In the genomic region with DNA sequence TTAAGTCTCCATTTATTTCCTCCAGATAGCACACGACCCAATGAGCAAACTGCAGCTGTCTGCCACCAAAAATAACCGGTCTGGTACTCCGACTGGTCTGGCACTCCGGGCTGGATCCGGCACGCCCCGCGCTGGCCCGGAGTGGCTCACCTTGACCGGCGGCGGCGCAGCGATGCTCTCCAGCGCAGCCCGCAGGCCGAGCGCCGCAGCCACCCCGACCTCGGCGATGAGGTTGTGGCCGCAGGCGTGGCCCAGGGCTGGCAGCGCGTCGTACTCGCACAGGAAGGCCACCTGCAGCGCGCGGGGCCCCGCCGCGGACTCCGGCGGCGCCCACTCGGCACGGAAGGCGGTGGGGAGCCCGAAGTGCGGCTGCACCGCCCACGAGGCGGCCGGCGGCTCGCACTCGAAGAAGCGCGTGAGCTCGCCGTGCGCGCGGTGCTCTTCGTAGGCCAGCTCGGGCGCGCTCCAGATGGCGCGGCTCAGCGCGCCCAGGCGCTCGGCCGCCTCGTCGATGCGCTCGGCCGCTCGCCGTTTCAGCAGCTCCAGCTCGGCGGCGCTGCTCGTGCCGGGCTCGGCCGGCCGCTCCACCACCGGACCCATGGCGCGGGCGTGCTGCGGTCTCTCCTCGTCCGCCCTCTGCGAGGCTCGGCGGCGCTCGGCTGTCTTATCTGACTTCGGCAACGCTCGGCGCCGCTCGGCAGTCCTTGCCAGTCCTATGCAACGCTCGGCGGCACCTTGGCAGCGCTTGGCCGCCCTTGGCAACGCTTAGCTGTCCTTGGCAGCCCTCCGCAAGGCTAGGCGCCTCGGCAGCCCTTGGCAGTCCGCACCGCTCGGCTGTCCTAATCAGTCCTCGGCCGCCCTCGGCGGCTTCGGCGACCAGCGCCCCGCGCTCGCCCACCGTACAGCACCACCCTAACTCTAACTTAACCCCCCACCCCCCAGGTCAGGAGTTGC, we compare ENCODE assay signal across 8 mouse cellular contexts. TPM values are rescaled to one million over a fixed set of nuclear protein-coding genes. Genes with fewer than 3 reads are reported as not detected.
DNase-seq lines count a peak whose midpoint lies in the region; ATAC-seq and TF ChIP-seq lines count a peak whose summit lies in the region.

No protein-coding gene starts in this region.

- WGBS in forebrain, embryonic 11.5 days = under 1% methylated on average over 112 of the region's 123 CpGs
- WGBS in heart, embryonic 15.5 days = under 1% methylated on average over 115 of the region's 123 CpGs
- WGBS in liver, embryonic 12.5 days (ENCODE audit: insufficient replicate concordance) = 2% methylated on average over 98 of the region's 123 CpGs
- whole genome bisulfite sequencing in stomach, embryonic 15.5 days = under 1% methylated on average over 119 of the region's 123 CpGs

- peak overlapping the region; percentile 96 for H3K4me2 ChIP-seq in forebrain, embryonic 11.5 days (ENCODE audit: low read depth, low read length, severe bottlenecking)
- peak overlapping the region; percentile 94 for H3K4me2 ChIP-seq in heart, embryonic 15.5 days
- peak overlapping the region; percentile 84 for H3K4me2 ChIP-seq in liver, embryonic 12.5 days
- peak overlapping the region; percentile 93 for H3K4me2 ChIP-seq in stomach, embryonic 15.5 days

- no peak for TF ChIP-seq CTCF in C2C12 (IDR thresholded peaks at IDR 0.05; ENCODE audit: control insufficient read depth, insufficient read depth, insufficient read length)

- H3K4me1 ChIP-seq in forebrain, embryonic 11.5 days (replicated peaks; ENCODE audit: control insufficient read depth, insufficient read depth, low read length) = no peaks in the 10 kb centered on the region; the same call in 1 of the 2 replicates
- H3K4me1 ChIP-seq in heart, embryonic 15.5 days (replicated peaks) = peaks cover 9% of the 10 kb centered on the region
- H3K4me1 ChIP-seq in liver, embryonic 12.5 days = 0 out of 2 replicates have a peak, but pooled peaks cover 10% of the 10 kb centered on the region
- H3K4me1 ChIP-seq in stomach, embryonic 15.5 days = 0 out of 2 replicates have a peak, but pooled peaks cover 4% of the 10 kb centered on the region

- H3K79me3 ChIP-seq in C2C12 (ENCODE audit: low read depth) = no peaks in the 10 kb centered on the region

- peak; percentile 96 for ATAC-seq in cerebellum, adult (ENCODE audit: insufficient number of reproducible peaks, low FRiP score, low TSS enrichment)
- peak; percentile 89 for ATAC-seq in forebrain, embryonic 11.5 days (replicated peaks; ENCODE audit: low FRiP score)
- ATAC-seq in heart, embryonic 15.5 days (replicated peaks; ENCODE audit: insufficient number of reproducible peaks, insufficient read depth, low FRiP score, low read depth) = peak; percentile 88
- peak; percentile 75 for ATAC-seq in liver, embryonic 12.5 days
- ATAC-seq in stomach, embryonic 15.5 days (ENCODE audit: insufficient read depth, low FRiP score, low read depth) = peak; percentile 88

- peak; percentile 88 for DNase-seq in forebrain, embryonic 11.5 days (ENCODE audit: low spot score)
- DNase-seq in kidney, postnatal 14 days = peak; percentile 91
- DNase-seq in neural tube, embryonic 10.5 days (ENCODE audit: extremely low spot score, low spot score) = peak; percentile 82

- H3K4me3 ChIP-seq in C2C12 (ENCODE audit: insufficient read depth, poor library complexity, severe bottlenecking) = no peak overlapping the region
- H3K4me3 ChIP-seq in forebrain, embryonic 11.5 days (ENCODE audit: low read depth, low read length) = peak overlapping the region; percentile 62
- H3K4me3 ChIP-seq in heart, embryonic 15.5 days = peak overlapping the region; percentile 77
- peak overlapping the region; percentile 58 for H3K4me3 ChIP-seq in liver, embryonic 12.5 days
- H3K4me3 ChIP-seq in stomach, embryonic 15.5 days (replicated peaks) = peak overlapping the region; percentile 70

- H3K27me3 ChIP-seq in C2C12 (ENCODE audit: control insufficient read depth, insufficient read depth, insufficient read length) = peaks cover 25% of the 10 kb centered on the region
- no peaks in the 10 kb centered on the region for H3K27me3 ChIP-seq in forebrain, embryonic 11.5 days (ENCODE audit: control insufficient read depth, insufficient read depth, low read length)
- H3K27me3 ChIP-seq in heart, embryonic 15.5 days = 0 out of 2 replicates have a peak, but pooled peaks cover 2% of the 10 kb centered on the region
- peaks cover 44% of the 10 kb centered on the region for H3K27me3 ChIP-seq in liver, embryonic 12.5 days (replicated peaks)
- no peaks in the 10 kb centered on the region for H3K27me3 ChIP-seq in stomach, embryonic 15.5 days (replicated peaks)

- H3K36me3 ChIP-seq in C2C12 (ENCODE audit: control insufficient read depth, insufficient read depth) = no peaks in the 10 kb centered on the region
- H3K36me3 ChIP-seq in forebrain, embryonic 11.5 days (ENCODE audit: control insufficient read depth, insufficient read depth, low read length) = no peaks in the 10 kb centered on the region
- no peaks in the 10 kb centered on the region for H3K36me3 ChIP-seq in heart, embryonic 15.5 days
- H3K36me3 ChIP-seq in liver, embryonic 12.5 days = no peaks in the 10 kb centered on the region
- no peaks in the 10 kb centered on the region for H3K36me3 ChIP-seq in stomach, embryonic 15.5 days

- no peaks in the 10 kb centered on the region for H3K79me2 ChIP-seq in C2C12 (ENCODE audit: control insufficient read depth, insufficient read depth)

- peak overlapping the region; percentile 3 for H3ac ChIP-seq in C2C12 (ENCODE audit: control insufficient read depth, insufficient read length, low read depth)

- peak overlapping the region; percentile 75 for H3K9ac ChIP-seq in forebrain, embryonic 11.5 days (ENCODE audit: low read length)
- H3K9ac ChIP-seq in heart, embryonic 15.5 days = peak overlapping the region; percentile 71
- peak overlapping the region; percentile 32 for H3K9ac ChIP-seq in liver, embryonic 12.5 days
- peak overlapping the region; percentile 43; the same call in 1 of the 2 replicates for H3K9ac ChIP-seq in stomach, embryonic 15.5 days

- H3K9me3 ChIP-seq in forebrain, embryonic 11.5 days (ENCODE audit: control insufficient read depth, low read length) = no peaks in the 10 kb centered on the region
- H3K9me3 ChIP-seq in heart, embryonic 15.5 days (replicated peaks) = no peaks in the 10 kb centered on the region
- no peaks in the 10 kb centered on the region for H3K9me3 ChIP-seq in liver, embryonic 12.5 days (replicated peaks)
- H3K9me3 ChIP-seq in stomach, embryonic 15.5 days = no peaks in the 10 kb centered on the region

- peak overlapping the region; percentile 41; the same call in 1 of the 2 replicates for H3K27ac ChIP-seq in forebrain, embryonic 11.5 days (ENCODE audit: low read depth, low read length)
- peak overlapping the region; percentile 96 for H3K27ac ChIP-seq in heart, embryonic 15.5 days
- peak overlapping the region; percentile 40; the same call in 1 of the 2 replicates for H3K27ac ChIP-seq in liver, embryonic 12.5 days
- H3K27ac ChIP-seq in stomach, embryonic 15.5 days = peak overlapping the region; percentile 91

TF ChIP-seq in C2C12, 6 proteins besides CTCF, POLR2A, EP300 and RAD21:
- TF ChIP-seq FOSL1 (IDR thresholded peaks at IDR 0.05; ENCODE audit: insufficient read depth, low read length, poor library complexity, severe bottlenecking) (no peak), MYOG (IDR thresholded peaks at IDR 0.05; ENCODE audit: control insufficient read depth, extremely low read depth, insufficient read length) (no peak), CEBPB (IDR thresholded peaks at IDR 0.05; ENCODE audit: low read depth) (no peak), USF1 (IDR thresholded peaks at IDR 0.05; ENCODE audit: low read depth) (no peak), MYOD1 (IDR thresholded peaks at IDR 0.05; ENCODE audit: control insufficient read depth, insufficient read length, low read depth) (no peak), MAX (IDR thresholded peaks at IDR 0.05) (no peak)

RNA-seq across cellular contexts. Expression of a gene that starts 0.5 kb away (rescaled TPM):
- not detected for polyA plus RNA-seq in C2C12 (2012; fragmentation: generic; extraction: Trizol)
- polyA plus RNA-seq in forebrain, embryonic 11.5 days (2014; fragmentation: Nextera tagmentation; extraction: Ambion mirVana) = 1.1 and 1.7 TPM in 2 replicates
- 2.1 and 2.3 TPM in 2 replicates for polyA plus RNA-seq in heart, embryonic 15.5 days (2015; fragmentation: Nextera tagmentation; extraction: Ambion mirVana)
- polyA plus RNA-seq in liver, embryonic 12.5 days (2016; fragmentation: Nextera tagmentation; extraction: Ambion mirVana) = 0.49 and 0.60 TPM in 2 replicates
- 1.2 and 1.7 TPM in 2 replicates for polyA plus RNA-seq in stomach, embryonic 15.5 days (2015; fragmentation: Nextera tagmentation; extraction: Ambion mirVana)

RNA-seq across cellular contexts. Expression of a gene that starts 19.7 kb away (rescaled TPM):
- polyA plus RNA-seq in C2C12 (2012; fragmentation: generic; extraction: Trizol) = not detected
- polyA plus RNA-seq in forebrain, embryonic 11.5 days (2014; fragmentation: Nextera tagmentation; extraction: Ambion mirVana) = 7.9 and 9.0 TPM in 2 replicates
- polyA plus RNA-seq in heart, embryonic 15.5 days (2015; fragmentation: Nextera tagmentation; extraction: Ambion mirVana) = 2.1 and 2.3 TPM in 2 replicates
- 0.37 and 0.72 TPM in 2 replicates for polyA plus RNA-seq in liver, embryonic 12.5 days (2016; fragmentation: Nextera tagmentation; extraction: Ambion mirVana)
- polyA plus RNA-seq in stomach, embryonic 15.5 days (2015; fragmentation: Nextera tagmentation; extraction: Ambion mirVana) = 6.8 and 8.3 TPM in 2 replicates

RNA-seq across cellular contexts. Expression of a gene that starts 56.7 kb away (rescaled TPM):
- polyA plus RNA-seq in C2C12 (2012; fragmentation: generic; extraction: Trizol) = 0.01 TPM
- polyA plus RNA-seq in forebrain, embryonic 11.5 days (2014; fragmentation: Nextera tagmentation; extraction: Ambion mirVana) = not detected in 2 replicates
- 0.05 TPM in 1 of 2 replicates, not detected in the other for polyA plus RNA-seq in heart, embryonic 15.5 days (2015; fragmentation: Nextera tagmentation; extraction: Ambion mirVana)
- 0.05 TPM in 1 of 2 replicates, not detected in the other for polyA plus RNA-seq in liver, embryonic 12.5 days (2016; fragmentation: Nextera tagmentation; extraction: Ambion mirVana)
- not detected in 2 replicates for polyA plus RNA-seq in stomach, embryonic 15.5 days (2015; fragmentation: Nextera tagmentation; extraction: Ambion mirVana)

Comparison
In these comparisons a context has a peak if more than half of its experiments do, and no peak if none do; other contexts are left out.
1. H3K27ac ChIP-seq: peak in every context shown above with its lines; median percentile 96 in heart, embryonic 15.5 days; 91 in stomach, embryonic 15.5 days; 41 in forebrain, embryonic 11.5 days; 40 in liver, embryonic 12.5 days.